Mouse (Mus musculus) forebrain, embryonic 11.5 days (tissue): Measurements from ENCODE around the gene Clip1. TPM values are rescaled to one million over a fixed set of nuclear protein-coding genes. Genes with fewer than 3 reads are reported as not detected.

ENCODE experiments used
- ATAC-seq: fragments of 200-750 bp; cut with Nextera tagmentation; replicated peaks from 2 replicates; pipeline ENCODE4 v1.8.0; 2017; ENCODE audit warnings: moderate TSS enrichment; ENCODE audit not compliant: low FRiP score
- DNase-seq: peaks from one replicate; pipeline ENCODE4 v3.0.0-alpha.2; 2017; ENCODE audit warnings: low spot score
- H3K27ac ChIP-seq: fragments of 300-500 bp; sonication (generic); 2 replicates; pipeline ENCODE4 v1.5.1; 2014; ENCODE audit warnings: low read depth, low read length
- H3K27me3 ChIP-seq: fragments of 300-500 bp; sonication (generic); 2 replicates; pipeline ENCODE4 v1.6.1; 2014; ENCODE audit warnings: mild to moderate bottlenecking, low read length, mixed read lengths; ENCODE audit not compliant: control insufficient read depth, insufficient read depth
- H3K36me3 ChIP-seq: fragments of 300-500 bp; sonication (generic); 2 replicates; pipeline ENCODE4 v1.6.1; 2014; ENCODE audit warnings: mild to moderate bottlenecking, low read length, moderate library complexity, mixed read lengths; ENCODE audit not compliant: control insufficient read depth, insufficient read depth
- H3K4me1 ChIP-seq: fragments of 300-500 bp; sonication (generic); replicated peaks from 2 replicates; pipeline ENCODE4 v1.6.1; 2014; ENCODE audit warnings: low read length, mixed read lengths; ENCODE audit not compliant: control insufficient read depth, insufficient read depth
- H3K4me2 ChIP-seq: fragments of 300-500 bp; sonication (generic); 2 replicates; pipeline ENCODE4 v1.6.1; 2014; ENCODE audit warnings: low read depth, mild to moderate bottlenecking, low read length, moderate library complexity, mixed read lengths; ENCODE audit not compliant: severe bottlenecking
- H3K4me3 ChIP-seq: fragments of 300-500 bp; sonication (generic); 2 replicates; pipeline ENCODE4 v1.5.1; 2014; ENCODE audit warnings: low read depth, low read length
- H3K9ac ChIP-seq: fragments of 300-500 bp; sonication (generic); 2 replicates; pipeline ENCODE4 v1.6.1; 2014; ENCODE audit warnings: low read length
- H3K9me3 ChIP-seq: fragments of 300-500 bp; sonication (generic); 2 replicates; pipeline ENCODE4 v1.6.1; 2016; ENCODE audit warnings: low read length, mixed read lengths; ENCODE audit not compliant: control insufficient read depth
- WGBS: fragments of 180-500 bp; shearing (Covaris S2); extraction: QIAGEN DNeasy Blood & Tissue Kit; methylation state at CpG from one replicate; pipeline ENCODE4 v1.1.7; 2014; 5-methylcytosine and 5-hydroxymethylcytosine counted together
- polyA plus RNA-seq: library from polyadenylated mRNA; unstranded; fragments of >200 nt; fragmentation: Nextera tagmentation; extraction: Ambion mirVana; gene quantifications from 2 replicates; pipeline ENCODE4 v1.2.1, GENCODE M21; 2014

Clip1 gene
- polyA plus RNA-seq, 1 experiment from 2014 or later: 57.7 TPM

DNA sequence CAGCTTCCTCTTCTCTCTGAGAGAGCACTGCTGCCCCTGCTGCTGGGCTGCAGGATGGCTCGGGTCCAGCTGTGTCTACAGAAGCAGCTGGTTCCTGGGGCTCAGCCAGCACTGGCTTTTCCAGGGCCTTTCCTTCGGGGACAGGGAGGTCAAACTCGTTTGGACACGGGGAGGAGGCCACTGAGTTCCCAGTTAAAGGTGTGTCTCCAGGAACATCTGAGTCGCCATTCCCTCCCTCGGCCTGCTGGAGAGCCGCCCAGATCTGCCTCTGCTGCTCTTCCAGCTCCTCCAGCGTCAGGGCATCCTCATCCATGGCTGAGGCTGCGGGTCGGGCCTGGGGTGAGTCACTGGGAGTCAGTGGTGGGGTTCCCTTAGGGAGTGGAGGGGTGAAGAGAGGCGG, 16.2 kb upstream of the Clip1 start:
- Histone ChIP-seq H3K9me3 (no peaks in the 10 kb centered on the region), H3K27ac (no peak overlapping the region), H3K4me3 (no peak overlapping the region), H3K9ac (no peak overlapping the region), H3K27me3 (no peaks in the 10 kb centered on the region), H3K36me3 (peaks cover 20% of the 10 kb centered on the region; the same call in 1 of the 2 replicates), H3K4me2 (no peak overlapping the region), H3K4me1 (no peaks in the 10 kb centered on the region)
- 81% methylated on average over 11 of the region's 11 CpGs for WGBS
- DNase-seq (no peak), ATAC-seq (no peak)

DNA sequence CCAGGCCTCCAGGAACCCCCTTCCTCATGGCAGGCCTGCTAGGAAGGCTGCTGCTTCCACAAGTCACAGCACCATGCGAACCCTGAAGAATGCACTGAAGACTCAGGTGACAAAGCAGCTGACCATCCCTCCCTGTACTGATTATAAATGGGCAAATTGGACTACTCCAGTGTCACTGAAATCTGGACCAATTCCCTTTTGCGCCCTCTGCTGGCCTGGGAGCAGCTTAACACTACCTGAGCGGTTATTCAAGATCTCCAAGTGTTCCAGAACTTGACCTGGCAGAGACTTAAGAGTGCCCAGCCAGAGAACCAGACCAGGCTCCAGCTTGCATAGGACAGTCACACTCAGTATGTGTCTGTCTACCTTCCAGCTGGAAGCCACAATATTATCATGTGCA, 14.8 kb upstream of the Clip1 start:
- H3K27me3 ChIP-seq: no peaks in the 10 kb centered on the region
- no peak overlapping the region for H3K27ac ChIP-seq
- WGBS: 36% methylated on average over 3 of the region's 3 CpGs
- no peak overlapping the region for H3K4me2 ChIP-seq
- ATAC-seq (no peak), DNase-seq (peak; percentile 84)
- H3K9ac ChIP-seq: no peak overlapping the region
- H3K9me3 ChIP-seq: no peaks in the 10 kb centered on the region
- peaks cover 20% of the 10 kb centered on the region; the same call in 1 of the 2 replicates for H3K36me3 ChIP-seq
- no peaks in the 10 kb centered on the region for H3K4me1 ChIP-seq
- no peak overlapping the region for H3K4me3 ChIP-seq

DNA sequence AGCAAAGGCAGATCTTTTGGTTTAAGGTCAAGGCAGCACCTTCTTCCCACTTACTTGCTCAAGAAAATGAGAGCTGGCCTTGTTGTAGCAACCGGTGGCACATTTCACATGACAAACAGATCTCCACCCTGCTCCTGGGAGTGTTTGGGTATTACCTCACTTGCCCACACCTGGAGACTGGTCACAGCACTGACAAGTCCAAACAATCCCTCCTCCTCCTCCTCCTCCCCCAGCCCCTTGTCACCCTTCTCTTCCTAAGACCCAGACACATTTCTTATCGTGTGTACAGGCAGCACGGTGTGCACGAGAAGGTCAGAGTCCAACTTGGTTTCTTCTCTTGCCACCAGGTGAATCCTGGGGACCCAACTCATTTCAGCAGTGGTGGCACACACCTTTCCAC, 12.5 kb upstream of the Clip1 start:
- Histone ChIP-seq H3K4me2 (no peak overlapping the region), H3K27ac (no peak overlapping the region), H3K9me3 (no peaks in the 10 kb centered on the region), H3K4me1 (no peaks in the 10 kb centered on the region), H3K36me3 (peaks cover 9% of the 10 kb centered on the region; the same call in 1 of the 2 replicates), H3K27me3 (no peaks in the 10 kb centered on the region), H3K9ac (no peak overlapping the region), H3K4me3 (no peak overlapping the region)
- no peak for ATAC-seq
- 84% methylated on average over 4 of the region's 4 CpGs for WGBS
- no peak for DNase-seq

DNA sequence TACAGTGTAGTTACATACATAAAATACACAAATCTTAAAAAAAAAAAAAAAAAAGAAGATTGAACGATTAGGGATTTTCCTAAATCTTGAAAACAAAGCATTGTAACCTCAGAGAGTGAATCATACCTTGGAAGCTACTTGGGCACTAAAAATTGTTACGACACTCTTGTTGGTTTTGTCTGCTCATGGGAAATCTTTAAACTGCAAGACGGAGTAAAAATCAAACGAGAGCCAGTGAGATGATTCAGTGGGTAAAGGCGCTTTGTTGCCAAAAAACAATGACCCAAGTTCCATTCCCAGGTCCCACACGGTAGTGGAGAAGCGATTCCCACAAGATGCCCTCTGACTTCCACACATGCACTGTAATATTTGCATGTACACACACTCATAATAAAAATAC, 11.8 kb upstream of the Clip1 start:
- Histone ChIP-seq H3K27me3 (no peaks in the 10 kb centered on the region), H3K4me2 (no peak overlapping the region), H3K9ac (no peak overlapping the region), H3K9me3 (no peaks in the 10 kb centered on the region), H3K4me1 (no peaks in the 10 kb centered on the region), H3K36me3 (peaks cover 7% of the 10 kb centered on the region; the same call in 1 of the 2 replicates), H3K27ac (no peak overlapping the region), H3K4me3 (no peak overlapping the region)
- 93% methylated on average over 7 of the region's 7 CpGs for WGBS
- ATAC-seq (no peak), DNase-seq (no peak)

DNA sequence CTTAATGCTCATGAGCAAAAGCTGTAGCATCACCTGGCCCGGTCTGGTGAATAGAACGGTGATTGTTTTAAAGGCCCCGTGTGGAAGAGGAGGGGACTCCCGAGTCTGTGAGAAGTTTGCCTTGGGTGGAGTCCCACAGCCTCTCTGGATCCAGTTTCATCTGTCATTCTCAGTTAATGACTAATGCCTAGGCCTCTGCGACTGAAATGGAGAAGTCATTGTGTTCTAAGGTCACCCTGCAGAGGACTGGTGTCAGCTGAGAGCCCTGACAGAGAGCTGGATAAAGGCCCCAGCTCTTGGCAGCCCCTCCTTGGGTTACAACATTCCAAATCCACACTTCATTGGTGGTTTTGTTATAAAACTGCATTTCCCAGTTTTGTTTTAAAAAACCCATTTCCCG, 10.1 kb upstream of the Clip1 start:
- H3K4me1 ChIP-seq: no peaks in the 10 kb centered on the region
- H3K27ac ChIP-seq: no peak overlapping the region
- no peaks in the 10 kb centered on the region for H3K27me3 ChIP-seq
- H3K9ac ChIP-seq: no peak overlapping the region
- ATAC-seq: no peak
- H3K4me2 ChIP-seq: no peak overlapping the region
- peaks cover 3% of the 10 kb centered on the region; the same call in 1 of the 2 replicates for H3K36me3 ChIP-seq
- 77% methylated on average over 6 of the region's 6 CpGs for WGBS
- H3K9me3 ChIP-seq: no peaks in the 10 kb centered on the region
- DNase-seq: no peak
- no peak overlapping the region for H3K4me3 ChIP-seq

DNA sequence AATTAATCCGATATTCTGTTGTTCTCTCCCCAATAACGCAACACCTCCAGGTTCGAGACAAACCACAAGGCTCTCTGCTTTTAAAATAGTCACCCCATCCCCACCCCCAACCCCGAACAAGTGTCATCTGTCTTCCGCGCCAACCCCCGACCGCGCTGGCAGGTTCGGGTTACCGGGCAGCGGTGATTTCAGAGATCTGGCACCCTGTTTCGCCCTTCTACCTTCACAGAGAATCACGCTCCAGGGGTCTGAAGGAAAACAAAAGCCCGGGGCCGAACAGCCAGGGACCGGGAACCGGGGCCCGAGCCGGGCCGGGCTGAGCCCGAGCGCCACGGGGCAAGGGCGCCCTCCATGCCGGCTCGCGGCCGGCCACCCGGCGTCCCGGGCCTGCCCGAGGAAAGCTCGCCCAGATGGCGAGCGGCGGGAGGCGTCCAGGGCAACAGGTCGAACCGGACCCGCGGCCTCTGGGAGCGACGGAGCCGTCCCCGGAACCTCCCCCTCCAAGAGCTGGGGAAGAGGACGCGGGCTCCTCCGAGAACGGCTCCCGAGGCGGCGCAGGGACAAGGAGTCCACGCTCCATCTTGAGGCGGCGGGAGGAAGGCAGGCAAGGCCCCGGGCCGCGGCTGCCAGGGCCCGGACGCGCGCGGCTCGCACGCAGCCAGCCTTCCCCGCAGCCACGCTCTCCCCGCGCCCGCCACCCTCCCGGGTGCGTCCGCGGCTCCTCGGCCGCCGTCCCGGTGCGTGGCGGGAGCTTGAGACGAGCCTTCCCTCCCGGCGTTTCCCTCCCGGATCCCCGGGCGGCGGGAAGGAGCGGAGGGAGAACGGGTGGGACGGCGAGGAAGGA, 819 bp downstream of the Clip1 start:
- peak overlapping the region; percentile 81 for H3K4me2 ChIP-seq
- peak; percentile 64 for ATAC-seq
- no peaks in the 10 kb centered on the region for H3K36me3 ChIP-seq
- H3K9ac ChIP-seq: peak overlapping the region; percentile 99
- no peaks in the 10 kb centered on the region for H3K27me3 ChIP-seq
- peak overlapping the region; percentile 95 for H3K4me3 ChIP-seq
- no peaks in the 10 kb centered on the region for H3K9me3 ChIP-seq
- H3K27ac ChIP-seq: peak overlapping the region; percentile 93
- peaks cover 7% of the 10 kb centered on the region; the same call in 1 of the 2 replicates for H3K4me1 ChIP-seq
- DNase-seq: peak; percentile 81
- WGBS: under 1% methylated on average over 78 of the region's 92 CpGs

DNA sequence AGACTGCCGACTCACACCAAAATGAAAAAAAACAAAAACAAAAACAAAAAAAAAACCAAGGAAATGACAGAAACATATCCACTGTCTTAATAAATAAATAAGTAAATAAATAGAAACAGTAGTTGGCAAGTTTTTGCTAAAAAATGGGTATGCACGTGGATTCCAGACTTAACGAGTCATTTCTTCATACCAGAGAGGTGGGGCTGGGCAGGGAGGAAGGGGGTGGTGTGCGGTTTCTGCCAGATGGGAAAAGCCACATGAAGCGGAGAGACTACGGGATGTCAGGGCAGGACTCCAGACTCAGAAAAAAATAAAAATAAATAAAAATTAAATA, 1.4 kb downstream of the Clip1 start:
- Histone ChIP-seq H3K9me3 (no peaks in the 10 kb centered on the region), H3K4me1 (peaks cover 7% of the 10 kb centered on the region; the same call in 1 of the 2 replicates), H3K27ac (no peak overlapping the region), H3K4me2 (peak overlapping the region; percentile 81), H3K4me3 (peak overlapping the region; percentile 95), H3K9ac (peak overlapping the region; percentile 99), H3K27me3 (no peaks in the 10 kb centered on the region), H3K36me3 (no peaks in the 10 kb centered on the region)
- DNase-seq: no peak
- peak; percentile 50; the same call in 1 of the 2 replicates for ATAC-seq
- 3% methylated on average over 6 of the region's 6 CpGs for WGBS

DNA sequence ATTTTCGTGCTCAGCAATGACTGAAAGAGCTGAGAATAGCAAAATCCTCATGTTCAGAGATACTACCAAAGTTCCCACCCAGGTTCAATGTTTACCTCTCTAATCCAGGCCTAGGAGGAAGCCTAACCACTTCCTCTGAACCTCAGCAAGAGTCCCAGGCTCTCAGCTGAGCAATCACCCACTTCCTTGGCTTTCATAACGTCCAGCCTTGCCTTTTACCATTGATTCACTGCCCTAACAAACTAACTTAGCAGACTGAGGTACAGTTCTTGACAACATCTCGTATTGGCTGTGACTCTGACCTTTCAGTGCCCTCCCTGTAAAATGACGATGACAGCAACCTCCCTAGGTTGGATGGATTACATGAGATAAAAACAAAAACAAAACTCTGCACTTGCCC, 2.0 kb downstream of the Clip1 start:
- 54% methylated on average over 4 of the region's 4 CpGs for WGBS
- H3K4me3 ChIP-seq: peak overlapping the region; percentile 95; the same call in 1 of the 2 replicates
- peaks cover 7% of the 10 kb centered on the region; the same call in 1 of the 2 replicates for H3K4me1 ChIP-seq
- H3K9me3 ChIP-seq: no peaks in the 10 kb centered on the region
- DNase-seq (no peak), ATAC-seq (no peak)
- no peak overlapping the region for H3K9ac ChIP-seq
- H3K36me3 ChIP-seq: no peaks in the 10 kb centered on the region
- no peaks in the 10 kb centered on the region for H3K27me3 ChIP-seq
- no peak overlapping the region for H3K27ac ChIP-seq
- peak overlapping the region; percentile 81 for H3K4me2 ChIP-seq
